In the genomic region with DNA sequence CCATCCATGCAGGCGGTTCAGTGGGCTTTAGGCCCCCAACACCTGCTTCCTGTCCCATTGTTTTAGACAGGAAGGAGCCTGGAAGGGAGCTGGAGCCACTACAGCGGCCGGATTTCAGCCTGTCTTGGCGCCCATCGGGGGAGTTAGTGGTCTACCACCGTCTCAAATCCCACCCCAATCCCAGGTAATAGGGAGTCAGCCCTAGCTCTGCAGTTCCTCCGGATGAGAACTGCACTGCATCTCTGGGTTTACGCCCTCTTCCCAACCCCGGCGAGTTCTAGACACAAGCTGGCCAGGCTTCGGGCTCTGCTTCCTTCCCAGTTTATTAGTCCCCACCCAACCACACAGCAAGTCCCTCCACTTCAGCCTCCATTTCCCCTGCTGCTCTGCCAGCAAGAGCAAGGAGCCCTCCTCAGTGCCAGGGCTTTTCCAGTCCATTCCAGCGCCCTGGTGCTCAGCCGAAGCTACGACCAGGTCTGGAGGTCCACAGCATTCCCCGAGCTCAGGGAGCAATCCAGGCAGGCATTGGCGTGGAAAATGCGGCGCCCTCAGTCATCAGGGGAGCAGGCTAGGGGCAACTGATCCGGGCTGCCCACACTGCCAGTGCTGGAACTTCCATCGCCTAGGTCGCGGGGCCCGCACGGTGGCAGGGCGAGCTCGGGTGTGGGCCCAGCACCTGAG, we compare ENCODE assay signal across 8 mouse cellular contexts. TPM values are rescaled to one million over a fixed set of nuclear protein-coding genes. Genes with fewer than 3 reads are reported as not detected.
A peak's percentile ranks its signal among the peaks of the same experiment; 100 is the strongest.
DNase-seq lines count a peak whose midpoint lies in the region; ATAC-seq and TF ChIP-seq lines count a peak whose summit lies in the region.

No protein-coding gene starts in this region.

- 0 out of 2 replicates have a peak, but pooled peaks cover 5% of the 10 kb centered on the region for H3K36me3 ChIP-seq in ES-E14 (ENCODE audit: control insufficient read depth, insufficient read depth, low read length, poor library complexity, severe bottlenecking)
- no peaks in the 10 kb centered on the region for H3K36me3 ChIP-seq in heart, embryonic 16.5 days (ENCODE audit: control insufficient read depth, insufficient read depth)
- H3K36me3 ChIP-seq in limb, embryonic 10.5 days: peaks cover 34% of the 10 kb centered on the region
- peaks cover 10% of the 10 kb centered on the region; the same call in 1 of the 2 replicates for H3K36me3 ChIP-seq in midbrain, embryonic 12.5 days

- ATAC-seq in heart, embryonic 16.5 days (replicated peaks; ENCODE audit: extremely low read depth, insufficient read depth, low FRiP score): peak; percentile 15; the same call in 1 of the 2 replicates
- ATAC-seq in midbrain, embryonic 12.5 days (ENCODE audit: low FRiP score, low read depth): no peak

- H3K4me1 ChIP-seq in ES-E14 (ENCODE audit: control insufficient read depth in 2 of 2, insufficient read depth in 2 of 2, low read length in 2 of 2, poor library complexity in 1 of 2): peaks cover 2 to 9% of the 10 kb centered on the region in 2 experiments; a peak in 3 of 4 replicates
- H3K4me1 ChIP-seq in heart, embryonic 16.5 days (ENCODE audit: control insufficient read depth, insufficient read depth, low read length): peaks cover 30% of the 10 kb centered on the region
- H3K4me1 ChIP-seq in limb, embryonic 10.5 days: peaks cover 47% of the 10 kb centered on the region
- H3K4me1 ChIP-seq in midbrain, embryonic 12.5 days: peaks cover 38% of the 10 kb centered on the region

- 3% methylated on average over 26 of the region's 26 CpGs for WGBS in heart, embryonic 16.5 days
- 6% methylated on average over 26 of the region's 26 CpGs for WGBS in limb, embryonic 10.5 days
- 3% methylated on average over 26 of the region's 26 CpGs for WGBS in midbrain, embryonic 12.5 days

- no peaks in the 10 kb centered on the region for H3K27me3 ChIP-seq in heart, embryonic 16.5 days (ENCODE audit: control insufficient read depth, insufficient read depth, low read length)
- peaks cover 16% of the 10 kb centered on the region for H3K27me3 ChIP-seq in limb, embryonic 10.5 days (ENCODE audit: low read depth, poor library complexity, severe bottlenecking)
- peaks cover 21% of the 10 kb centered on the region for H3K27me3 ChIP-seq in midbrain, embryonic 12.5 days

- peak overlapping the region; percentile 81 for H3K9ac ChIP-seq in ES-E14 (ENCODE audit: insufficient read depth, low read depth, low read length, poor library complexity, severe bottlenecking)
- H3K9ac ChIP-seq in heart, embryonic 16.5 days (ENCODE audit: low read length): peak overlapping the region; percentile 82
- H3K9ac ChIP-seq in midbrain, embryonic 12.5 days (replicated peaks): peak overlapping the region; percentile 83

- DNase-seq in ES-E14 (ENCODE audit: low read depth, low spot score): no peak
- peak; percentile 44 for DNase-seq in embryo, embryonic 10.5 days (ENCODE audit: low spot score)
- peak; percentile 42 for DNase-seq in limb, embryonic 10.5 days (ENCODE audit: low spot score)
- no peak for DNase-seq in urinary bladder, postnatal 4 days (ENCODE audit: low spot score in 2 of 2)
- DNase-seq in frontal cortex, postnatal 25 days (ENCODE audit: low spot score in 2 of 2): no peak
- DNase-seq in layer of hippocampus, adult 18-20 months (ENCODE audit: low spot score in 2 of 2): no peak

- in situ Hi-C loops in ES-E14 (cut with MboI; ENCODE audit: low sequenced_read_pairs in 2 of 2, unreplicated experiment in 2 of 2): no loop called here

- peak overlapping the region; percentile 98 for H3K4me2 ChIP-seq in heart, embryonic 16.5 days (ENCODE audit: low read depth, low read length)
- peak overlapping the region; percentile 98 for H3K4me2 ChIP-seq in midbrain, embryonic 12.5 days (replicated peaks)

- H3K27ac ChIP-seq in ES-E14 (ENCODE audit: insufficient read depth, low read depth, low read length, poor library complexity, severe bottlenecking): no peak overlapping the region
- peak overlapping the region; percentile 89 for H3K27ac ChIP-seq in heart, embryonic 16.5 days (ENCODE audit: low read length)
- H3K27ac ChIP-seq in limb, embryonic 10.5 days: peak overlapping the region; percentile 95
- peak overlapping the region; percentile 87 for H3K27ac ChIP-seq in midbrain, embryonic 12.5 days (replicated peaks)

- peak overlapping the region; percentile 77 to 96 for H3K4me3 ChIP-seq in ES-E14 (ENCODE audit: insufficient read depth in 1 of 2, low read depth in 1 of 2, low read length in 2 of 2, poor library complexity in 1 of 2, severe bottlenecking in 1 of 2)
- peak overlapping the region; percentile 71 for H3K4me3 ChIP-seq in heart, embryonic 16.5 days (ENCODE audit: low read length)
- peak overlapping the region; percentile 79 for H3K4me3 ChIP-seq in limb, embryonic 10.5 days
- peak overlapping the region; percentile 72 for H3K4me3 ChIP-seq in midbrain, embryonic 12.5 days

- no peaks in the 10 kb centered on the region for H3K9me3 ChIP-seq in ES-E14 (ENCODE audit: control insufficient read depth, insufficient read depth, low read depth, low read length)
- H3K9me3 ChIP-seq in heart, embryonic 16.5 days (replicated peaks; ENCODE audit: control insufficient read depth, low read length): no peaks in the 10 kb centered on the region
- H3K9me3 ChIP-seq in limb, embryonic 10.5 days (replicated peaks): no peaks in the 10 kb centered on the region
- no peaks in the 10 kb centered on the region for H3K9me3 ChIP-seq in midbrain, embryonic 12.5 days

TF ChIP-seq in ES-E14, 5 proteins besides CTCF, POLR2A, EP300 and RAD21:
- no peak for TF ChIP-seq MAFK (IDR thresholded peaks at IDR 0.05; ENCODE audit: insufficient read depth, low read depth, low read length)
- no peak for TF ChIP-seq ZC3H11A (IDR thresholded peaks at IDR 0.05; ENCODE audit: borderline replicate concordance, low read depth, low read length)
- TF ChIP-seq HCFC1 (IDR thresholded peaks at IDR 0.05; ENCODE audit: borderline replicate concordance, insufficient read depth, low read length): no peak
- no peak for TF ChIP-seq CHD2 (IDR thresholded peaks at IDR 0.05; ENCODE audit: low read depth, low read length)

RNA-seq across cellular contexts. Expression of a gene that starts 1.3 kb away (rescaled TPM):
- 4.9 and 5.4 TPM in 2 replicates for total RNA-seq in ES-E14 (2012; rRNA removed)
- 7.6 and 8.0 TPM in 2 replicates for polyA plus RNA-seq in heart, embryonic 16.5 days (2015; fragmentation: Nextera tagmentation; extraction: Ambion mirVana)
- polyA plus RNA-seq in limb, embryonic 10.5 days (2016; fragmentation: Nextera tagmentation; extraction: Ambion mirVana): 8.9 and 9.7 TPM in 2 replicates
- polyA plus RNA-seq in midbrain, embryonic 12.5 days (2016; fragmentation: Nextera tagmentation; extraction: Ambion mirVana): 10.1 TPM in 2 replicates
- total RNA-seq in layer of hippocampus, adult 18-20 months (2021): 10 to 100 TPM; 36.5 to 37.0 TPM

RNA-seq across cellular contexts. Expression of a gene that starts 4.0 kb away (rescaled TPM):
- total RNA-seq in ES-E14 (2012; rRNA removed): 52.4 and 62.0 TPM in 2 replicates
- polyA plus RNA-seq in heart, embryonic 16.5 days (2015; fragmentation: Nextera tagmentation; extraction: Ambion mirVana): 108 TPM in 2 replicates
- polyA plus RNA-seq in limb, embryonic 10.5 days (2016; fragmentation: Nextera tagmentation; extraction: Ambion mirVana): 111 and 132 TPM in 2 replicates
- 144 and 149 TPM in 2 replicates for polyA plus RNA-seq in midbrain, embryonic 12.5 days (2016; fragmentation: Nextera tagmentation; extraction: Ambion mirVana)
- total RNA-seq in layer of hippocampus, adult 18-20 months (2021): 10 to 100 TPM; 95.7 to 97.4 TPM

RNA-seq across cellular contexts. Expression of a gene that starts 9.0 kb away (rescaled TPM):
- total RNA-seq in ES-E14 (2012; rRNA removed): 1.0 and 3.0 TPM in 2 replicates
- polyA plus RNA-seq in heart, embryonic 16.5 days (2015; fragmentation: Nextera tagmentation; extraction: Ambion mirVana): 0.16 TPM in 1 of 2 replicates, not detected in the other
- polyA plus RNA-seq in limb, embryonic 10.5 days (2016; fragmentation: Nextera tagmentation; extraction: Ambion mirVana): not detected in 2 replicates
- polyA plus RNA-seq in midbrain, embryonic 12.5 days (2016; fragmentation: Nextera tagmentation; extraction: Ambion mirVana): not detected in 2 replicates
- total RNA-seq in layer of hippocampus, adult 18-20 months (2021): not detected

RNA-seq across cellular contexts. Expression of a gene that starts 11.9 kb away (rescaled TPM):
- 4.5 and 11.7 TPM in 2 replicates for total RNA-seq in ES-E14 (2012; rRNA removed)
- polyA plus RNA-seq in heart, embryonic 16.5 days (2015; fragmentation: Nextera tagmentation; extraction: Ambion mirVana): 3.1 and 7.4 TPM in 2 replicates
- 1.6 and 1.9 TPM in 2 replicates for polyA plus RNA-seq in limb, embryonic 10.5 days (2016; fragmentation: Nextera tagmentation; extraction: Ambion mirVana)
- 3.6 and 3.9 TPM in 2 replicates for polyA plus RNA-seq in midbrain, embryonic 12.5 days (2016; fragmentation: Nextera tagmentation; extraction: Ambion mirVana)
- total RNA-seq in layer of hippocampus, adult 18-20 months (2021): not detected

RNA-seq across cellular contexts. Expression of a gene that starts 17.4 kb away (rescaled TPM):
- 18.0 and 23.9 TPM in 2 replicates for total RNA-seq in ES-E14 (2012; rRNA removed)
- 62.7 and 76.1 TPM in 2 replicates for polyA plus RNA-seq in heart, embryonic 16.5 days (2015; fragmentation: Nextera tagmentation; extraction: Ambion mirVana)
- polyA plus RNA-seq in limb, embryonic 10.5 days (2016; fragmentation: Nextera tagmentation; extraction: Ambion mirVana): 85.6 and 99.7 TPM in 2 replicates
- polyA plus RNA-seq in midbrain, embryonic 12.5 days (2016; fragmentation: Nextera tagmentation; extraction: Ambion mirVana): 57.9 and 68.9 TPM in 2 replicates
- total RNA-seq in layer of hippocampus, adult 18-20 months (2021): 10 to 100 TPM; 11.6 to 13.1 TPM

Comparison
In these comparisons a context has a peak if more than half of its experiments do, and no peak if none do; other contexts are left out.
1. DNase-seq: peak in embryo, embryonic 10.5 days (single experiment) and limb, embryonic 10.5 days (single experiment); none in ES-E14 (single experiment), urinary bladder, postnatal 4 days (0 of 2), frontal cortex, postnatal 25 days (0 of 2) and layer of hippocampus, adult 18-20 months (0 of 2).
2. Peak in every context shown above with its lines, with median percentiles within 50 percentile points of each other: H3K4me3 ChIP-seq and H3K9ac ChIP-seq.